Mouse (Mus musculus) Muller cell, postnatal 12 days (primary cell): Measurements from ENCODE around the gene Epb41.

Experiments used
- DNase-seq: peaks from one replicate; pipeline ENCODE4 v3.0.0-alpha.2; 2015; ENCODE audit errors: inconsistent ontology term

Gene Epb41

GRCm38 (mm10) chr4:132048011-132048991, 26.8 kb downstream of the Epb41 start:
- peak; percentile 39 for DNase-seq

- no peak for DNase-seq
Observed at GRCm38 (mm10) chr4:132043726-132044125, 31.4 kb downstream of the Epb41 start.

- DNase-seq: no peak
Observed at GRCm38 (mm10) chr4:132041471-132042332, 33.4 kb downstream of the Epb41 start.

GRCm38 (mm10) chr4:132039975-132040645, 35.0 kb downstream of the Epb41 start:
- DNase-seq: no peak

GRCm38 (mm10) chr4:132039521-132039920, 35.6 kb downstream of the Epb41 start:
- DNase-seq: no peak

GRCm38 (mm10) chr4:132038809-132039208, 36.3 kb downstream of the Epb41 start:
- DNase-seq: no peak

- DNase-seq: no peak
Observed at GRCm38 (mm10) chr4:132037991-132038390, 37.1 kb downstream of the Epb41 start.

- DNase-seq: no peak
Observed at GRCm38 (mm10) chr4:132037137-132037536, 38.0 kb downstream of the Epb41 start.

GRCm38 (mm10) chr4:132034242-132034641, 40.9 kb downstream of the Epb41 start:
- DNase-seq: peak; percentile 25

GRCm38 (mm10) chr4:132033183-132033582, 41.9 kb downstream of the Epb41 start:
- no peak for DNase-seq

GRCm38 (mm10) chr4:132029851-132030741, 45.0 kb downstream of the Epb41 start:
- DNase-seq: no peak

GRCm38 (mm10) chr4:132027806-132028205, 47.3 kb downstream of the Epb41 start:
- DNase-seq: no peak

- no peak for DNase-seq
Observed at GRCm38 (mm10) chr4:132027167-132027566, 48.0 kb downstream of the Epb41 start.

- DNase-seq: no peak
Observed at GRCm38 (mm10) chr4:132025738-132026527, 49.2 kb downstream of the Epb41 start.

GRCm38 (mm10) chr4:132025264-132025663, 49.9 kb downstream of the Epb41 start:
- DNase-seq: no peak

- no peak for DNase-seq
Observed at GRCm38 (mm10) chr4:132023816-132024215, 51.3 kb downstream of the Epb41 start.

GRCm38 (mm10) chr4:132022639-132023038, 52.5 kb downstream of the Epb41 start:
- no peak for DNase-seq

GRCm38 (mm10) chr4:132021883-132022282, 53.2 kb downstream of the Epb41 start:
- no peak for DNase-seq

- no peak for DNase-seq
Observed at GRCm38 (mm10) chr4:132018547-132018946, 56.6 kb downstream of the Epb41 start.

GRCm38 (mm10) chr4:132015374-132015773, 59.7 kb downstream of the Epb41 start:
- DNase-seq: no peak
